Mouse (Mus musculus) kidney, postnatal 0 days (tissue): ENCODE measurements at regions not wholly inside any gene's neighbourhood (a gene's known extent, or its start where the extent isn't known, plus 50 kb on each side); places are given as distances from the start of the nearest gene placed in this dataset.

ENCODE experiments used
- ATAC-seq: fragments of 200-750 bp; cut with Nextera tagmentation; replicated peaks from 2 replicates; pipeline ENCODE4 v1.8.0; 2017; ENCODE audit warnings: low read depth, moderate number of reproducible peaks, moderate TSS enrichment, moderate library complexity; ENCODE audit not compliant: low FRiP score
- DNase-seq: peaks from one replicate; pipeline ENCODE4 v3.0.0-alpha.2; 2016; ENCODE audit warnings: low spot score
- H3K27ac ChIP-seq: fragments of 300-500 bp; sonication (generic); 2 replicates; pipeline ENCODE4 v1.5.1; 2014; ENCODE audit warnings: mild to moderate bottlenecking
- H3K27me3 ChIP-seq: fragments of 300-500 bp; sonication (generic); 2 replicates; pipeline ENCODE4 v1.6.1; 2014; ENCODE audit warnings: low read length, mixed read lengths; ENCODE audit not compliant: insufficient read depth
- H3K36me3 ChIP-seq: fragments of 300-500 bp; sonication (generic); 2 replicates; pipeline ENCODE4 v1.6.1; 2014; ENCODE audit warnings: low read length, mixed read lengths; ENCODE audit not compliant: insufficient read depth
- H3K4me1 ChIP-seq: fragments of 300-500 bp; sonication (generic); replicated peaks from 2 replicates; pipeline ENCODE4 v1.6.1; 2014; ENCODE audit warnings: antibody characterized with exemption, low read length, mixed read lengths; ENCODE audit not compliant: insufficient read depth
- H3K4me2 ChIP-seq: fragments of 300-500 bp; sonication (generic); 2 replicates; pipeline ENCODE4 v1.6.1; 2014; ENCODE audit warnings: mild to moderate bottlenecking, low read length, moderate library complexity, mixed read lengths
- H3K4me3 ChIP-seq: fragments of 300-500 bp; sonication (generic); replicated peaks from 2 replicates; pipeline ENCODE4 v1.5.1; 2014; ENCODE audit warnings: low read depth, low read length
- H3K9ac ChIP-seq: fragments of 300-500 bp; sonication (generic); 2 replicates; pipeline ENCODE4 v1.6.1; 2014; ENCODE audit warnings: low read depth, low read length
- H3K9me3 ChIP-seq: fragments of 300-500 bp; sonication (generic); replicated peaks from 2 replicates; pipeline ENCODE4 v1.6.1; 2016; ENCODE audit warnings: low read length, inconsistent platforms, mixed read lengths
- CTCF ChIP-seq: IDR thresholded peaks from 2 replicates; pipeline ENCODE4 v1.5.1; 2016; ENCODE audit warnings: antibody characterized with exemption, low read depth, mild to moderate bottlenecking, moderate library complexity
- WGBS: fragments of 180-500 bp; shearing (Covaris S2); extraction: QIAGEN DNeasy Blood & Tissue Kit; methylation state at CpG from one replicate; pipeline ENCODE4 v1.1.7; 2014; 5-methylcytosine and 5-hydroxymethylcytosine counted together

GRCm38 (mm10) chr2:159004417-159004816, 209.8 kb downstream of the Dhx35 start:
- H3K9ac ChIP-seq, result no peak overlapping the region
- H3K4me2 ChIP-seq, result no peak overlapping the region
- DNase-seq (no peak), ATAC-seq (no peak)
- no peaks in the 10 kb centered on the region for H3K9me3 ChIP-seq
- no peak overlapping the region for H3K4me3 ChIP-seq
- H3K36me3 ChIP-seq, result no peaks in the 10 kb centered on the region
- TF ChIP-seq CTCF, result no peak
- H3K4me1 ChIP-seq, result no peaks in the 10 kb centered on the region
- no peak overlapping the region for H3K27ac ChIP-seq
- WGBS, result 56% methylated on average over 9 of the region's 9 CpGs
- H3K27me3 ChIP-seq, result no peaks in the 10 kb centered on the region

GRCm38 (mm10) chr2:159012725-159013124, 218.1 kb downstream of the Dhx35 start:
- DNase-seq (no peak), ATAC-seq (no peak)
- Histone ChIP-seq H3K27me3 (no peaks in the 10 kb centered on the region), H3K4me2 (no peak overlapping the region), H3K27ac (no peak overlapping the region), H3K4me1 (no peaks in the 10 kb centered on the region), H3K9me3 (no peaks in the 10 kb centered on the region), H3K36me3 (no peaks in the 10 kb centered on the region), H3K9ac (no peak overlapping the region), H3K4me3 (no peak overlapping the region)
- no peak for TF ChIP-seq CTCF
- 79% methylated on average over 4 of the region's 4 CpGs for WGBS

GRCm38 (mm10) chr2:159014553-159014952, 219.9 kb downstream of the Dhx35 start:
- H3K9ac ChIP-seq, result no peak overlapping the region
- no peaks in the 10 kb centered on the region for H3K9me3 ChIP-seq
- no peaks in the 10 kb centered on the region for H3K36me3 ChIP-seq
- H3K4me1 ChIP-seq, result no peaks in the 10 kb centered on the region
- ATAC-seq (no peak), DNase-seq (no peak)
- H3K27ac ChIP-seq, result no peak overlapping the region
- H3K27me3 ChIP-seq, result no peaks in the 10 kb centered on the region
- TF ChIP-seq CTCF, result no peak
- no peak overlapping the region for H3K4me3 ChIP-seq
- no peak overlapping the region for H3K4me2 ChIP-seq
- WGBS, result 54% methylated on average over 8 of the region's 8 CpGs

GRCm38 (mm10) chr2:159019921-159020534, 225.4 kb downstream of the Dhx35 start:
- Histone ChIP-seq H3K27ac (no peak overlapping the region), H3K4me2 (no peak overlapping the region), H3K9ac (no peak overlapping the region), H3K4me3 (no peak overlapping the region), H3K36me3 (no peaks in the 10 kb centered on the region), H3K4me1 (no peaks in the 10 kb centered on the region), H3K27me3 (no peaks in the 10 kb centered on the region), H3K9me3 (no peaks in the 10 kb centered on the region)
- 34% methylated on average over 4 of the region's 4 CpGs for WGBS
- peak; percentile 0 for DNase-seq
- TF ChIP-seq CTCF, result no peak
- ATAC-seq, result no peak

- 51% methylated on average over 8 of the region's 8 CpGs for WGBS
- ATAC-seq (no peak), DNase-seq (no peak)
- no peaks in the 10 kb centered on the region for H3K27me3 ChIP-seq
- H3K9me3 ChIP-seq, result no peaks in the 10 kb centered on the region
- no peak overlapping the region for H3K4me3 ChIP-seq
- no peak for TF ChIP-seq CTCF
- no peak overlapping the region for H3K27ac ChIP-seq
- H3K4me1 ChIP-seq, result no peaks in the 10 kb centered on the region
- no peaks in the 10 kb centered on the region for H3K36me3 ChIP-seq
- H3K9ac ChIP-seq, result no peak overlapping the region
- no peak overlapping the region for H3K4me2 ChIP-seq
Measured at GRCm38 (mm10) chr2:159032147-159032546, 237.5 kb downstream of the Dhx35 start.

- no peak for TF ChIP-seq CTCF
- no peak overlapping the region for H3K4me2 ChIP-seq
- H3K9me3 ChIP-seq, result no peaks in the 10 kb centered on the region
- H3K36me3 ChIP-seq, result no peaks in the 10 kb centered on the region
- no peaks in the 10 kb centered on the region for H3K27me3 ChIP-seq
- ATAC-seq (no peak), DNase-seq (no peak)
- no peak overlapping the region for H3K27ac ChIP-seq
- H3K4me1 ChIP-seq, result no peaks in the 10 kb centered on the region
- H3K4me3 ChIP-seq, result no peak overlapping the region
- 57% methylated on average over 4 of the region's 4 CpGs for WGBS
- no peak overlapping the region for H3K9ac ChIP-seq
Measured at GRCm38 (mm10) chr2:159039916-159040315, 245.3 kb downstream of the Dhx35 start.

- no peaks in the 10 kb centered on the region for H3K9me3 ChIP-seq
- TF ChIP-seq CTCF, result no peak
- no peak overlapping the region for H3K9ac ChIP-seq
- 41% methylated on average over 10 of the region's 10 CpGs for WGBS
- DNase-seq (peak; percentile 54), ATAC-seq (peak; percentile 57; the same call in 1 of the 2 replicates)
- no peaks in the 10 kb centered on the region for H3K27me3 ChIP-seq
- H3K4me3 ChIP-seq, result no peak overlapping the region
- H3K4me1 ChIP-seq, result no peaks in the 10 kb centered on the region
- no peaks in the 10 kb centered on the region for H3K36me3 ChIP-seq
- no peak overlapping the region for H3K4me2 ChIP-seq
- H3K27ac ChIP-seq, result no peak overlapping the region
Measured at GRCm38 (mm10) chr2:159053534-159053933, 258.9 kb downstream of the Dhx35 start.
